Mouse (Mus musculus) stomach, embryonic 15.5 days (tissue): ENCODE data around the gene Cdk5r1. TPM values are rescaled to one million over a fixed set of nuclear protein-coding genes. Genes with fewer than 3 reads are reported as not detected.

Experiments
- ATAC-seq: fragments of 200-750 bp; cut with Nextera tagmentation; 2 replicates; pipeline ENCODE4 v1.8.0; 2017; ENCODE audit warnings: low read depth, moderate number of reproducible peaks, moderate TSS enrichment; ENCODE audit not compliant: insufficient read depth, low FRiP score
- H3K27ac ChIP-seq: fragments of 300-500 bp; sonication (generic); 2 replicates; pipeline ENCODE4 v1.5.1; 2015; ENCODE audit warnings: mild to moderate bottlenecking, inconsistent platforms
- H3K27me3 ChIP-seq: fragments of 300-500 bp; sonication (generic); replicated peaks from 2 replicates; pipeline ENCODE4 v1.6.1; 2015; ENCODE audit warnings: inconsistent platforms
- H3K36me3 ChIP-seq: fragments of 300-500 bp; sonication (generic); 2 replicates; pipeline ENCODE4 v1.6.1; 2015; ENCODE audit warnings: inconsistent platforms
- H3K4me1 ChIP-seq: fragments of 300-500 bp; sonication (generic); 2 replicates; pipeline ENCODE4 v1.6.1; 2015; ENCODE audit warnings: inconsistent platforms
- H3K4me2 ChIP-seq: fragments of 300-500 bp; sonication (generic); 2 replicates; pipeline ENCODE4 v1.6.1; 2015; ENCODE audit warnings: mild to moderate bottlenecking, inconsistent platforms
- H3K4me3 ChIP-seq: fragments of 300-500 bp; sonication (generic); replicated peaks from 2 replicates; pipeline ENCODE4 v1.5.1; 2015; ENCODE audit warnings: inconsistent platforms
- H3K9ac ChIP-seq: fragments of 300-500 bp; sonication (generic); 2 replicates; pipeline ENCODE4 v1.6.1; 2015; ENCODE audit warnings: inconsistent platforms
- H3K9me3 ChIP-seq: fragments of 300-500 bp; sonication (generic); 2 replicates; pipeline ENCODE4 v1.6.1; 2016; ENCODE audit warnings: inconsistent platforms
- WGBS: fragments of 180-500 bp; shearing (Covaris S2); methylation state at CpG from one replicate; pipeline ENCODE4 v1.1.7; 2015; 5-methylcytosine and 5-hydroxymethylcytosine counted together
- polyA plus RNA-seq: library from polyadenylated mRNA; unstranded; fragments of >200 nt; fragmentation: Nextera tagmentation; extraction: Ambion mirVana; gene quantifications from 2 replicates; pipeline ENCODE4 v1.2.1, GENCODE M21; 2015

The Cdk5r1 gene
- polyA plus RNA-seq, 1 experiment from 2014 or later: 1.8 TPM

DNA sequence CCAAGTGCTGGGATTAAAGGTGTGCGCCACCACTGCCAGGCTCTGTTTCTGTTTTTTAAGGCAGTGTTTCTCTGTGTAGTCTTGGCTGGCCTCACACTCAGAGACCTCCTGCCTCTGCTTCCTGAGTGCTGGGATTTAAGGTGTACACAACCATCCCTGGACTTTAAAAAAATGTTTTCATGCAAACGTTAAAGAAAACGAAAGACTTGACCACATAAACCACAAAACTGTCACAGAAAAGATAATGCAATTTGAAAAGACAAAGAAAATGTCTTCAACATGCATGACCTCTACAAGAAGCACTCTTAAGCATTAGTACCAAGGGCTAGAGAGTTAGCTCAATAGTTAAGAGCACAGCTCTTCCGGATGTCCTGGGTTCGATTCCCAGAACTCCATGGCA is 47.4 kb downstream of the Cdk5r1 start:
- H3K9ac ChIP-seq: no peak overlapping the region
- no peaks in the 10 kb centered on the region for H3K4me1 ChIP-seq
- H3K4me2 ChIP-seq: no peak overlapping the region
- H3K27ac ChIP-seq: no peak overlapping the region
- H3K4me3 ChIP-seq: no peak overlapping the region
- H3K27me3 ChIP-seq: no peaks in the 10 kb centered on the region
- no peak for ATAC-seq
- no peaks in the 10 kb centered on the region for H3K9me3 ChIP-seq
- no peaks in the 10 kb centered on the region for H3K36me3 ChIP-seq
- 83% methylated on average over 5 of the region's 5 CpGs for WGBS

GRCm38 (mm10) chr11:80527697-80528096 is 50.9 kb downstream of the Cdk5r1 start:
- Histone ChIP-seq H3K36me3 (no peaks in the 10 kb centered on the region), H3K4me2 (no peak overlapping the region), H3K4me1 (no peaks in the 10 kb centered on the region), H3K27ac (no peak overlapping the region), H3K4me3 (no peak overlapping the region), H3K27me3 (no peaks in the 10 kb centered on the region), H3K9ac (no peak overlapping the region), H3K9me3 (no peaks in the 10 kb centered on the region)
- ATAC-seq: no peak

GRCm38 (mm10) chr11:80529149-80529548 is 52.3 kb downstream of the Cdk5r1 start:
- WGBS: 82% methylated on average over 8 of the region's 8 CpGs
- no peaks in the 10 kb centered on the region for H3K4me1 ChIP-seq
- H3K9me3 ChIP-seq: no peaks in the 10 kb centered on the region
- ATAC-seq: no peak
- no peaks in the 10 kb centered on the region for H3K36me3 ChIP-seq
- H3K4me2 ChIP-seq: no peak overlapping the region
- no peaks in the 10 kb centered on the region for H3K27me3 ChIP-seq
- no peak overlapping the region for H3K9ac ChIP-seq
- no peak overlapping the region for H3K4me3 ChIP-seq
- no peak overlapping the region for H3K27ac ChIP-seq

Other genes starting within 250 kb of the Cdk5r1 start
- 4.1 and 4.5 TPM in 2 replicates for gene Rhbdl3, start 176.1 kb upstream of the Cdk5r1 start, polyA plus RNA-seq
- gene 5730455P16Rik, start 99.0 kb upstream of the Cdk5r1 start, polyA plus RNA-seq: 18.1 and 20.5 TPM in 2 replicates
- gene Zfp207, start 93.7 kb upstream of the Cdk5r1 start, polyA plus RNA-seq: 188 and 203 TPM in 2 replicates
- 252 and 285 TPM in 2 replicates for gene Psmd11, start 48.4 kb upstream of the Cdk5r1 start, polyA plus RNA-seq